Mouse (Mus musculus): ENCODE results near the gene Strada.
"Not testable (repeated sequence)": the region's sequence is repeated elsewhere in the genome, so short reads cannot be mapped to it uniquely, and the experiment has no call there.

Gene Strada

DNA sequence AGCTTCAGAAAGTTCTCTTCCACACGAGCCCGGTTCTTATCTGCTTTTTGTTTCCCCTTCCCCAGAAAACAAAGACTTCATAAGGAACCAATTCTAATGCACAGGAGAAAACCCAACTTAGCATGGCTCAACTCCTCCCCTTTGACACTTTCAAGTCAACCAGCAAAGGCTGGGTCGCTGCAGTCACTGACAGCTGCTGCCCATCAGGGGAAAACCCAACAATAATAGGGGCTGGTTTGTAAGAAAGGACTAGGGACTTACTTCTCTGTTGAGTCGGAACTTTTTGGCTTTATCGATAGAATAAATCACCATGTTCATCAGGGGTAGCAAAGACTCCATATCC, at the start of gene Strada:
Gene Strada, minus strand, starts transcription at position 46 of the 343 bp plus-strand sequence.
- no peak for ATAC-seq (ENCODE audit: insufficient number of reproducible peaks, low FRiP score, low TSS enrichment)

GRCm38 (mm10) chr11:106249326-106249725, 47.4 kb upstream of the Strada start:
- no peak for ATAC-seq (ENCODE audit: insufficient number of reproducible peaks, low FRiP score, low TSS enrichment)

DNA sequence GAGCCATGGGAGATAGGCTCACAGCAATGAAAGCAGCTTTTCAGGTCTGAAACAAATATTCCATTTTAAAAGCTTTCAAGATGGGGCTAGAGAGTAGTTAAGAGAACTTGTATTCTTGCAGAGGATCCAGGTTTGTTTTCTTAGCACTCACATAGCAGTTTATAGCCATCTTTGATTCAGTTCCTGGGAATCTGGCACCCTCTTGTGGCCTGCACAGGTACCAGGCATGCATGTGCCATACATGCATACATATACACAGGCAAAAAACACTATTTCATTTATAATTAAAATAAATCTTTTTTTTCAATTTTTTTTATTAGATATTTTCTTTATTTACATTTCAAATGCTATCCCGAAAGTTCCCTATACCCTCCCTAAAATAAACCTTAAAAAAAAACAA, 44.9 kb upstream of the Strada start:
- no peak for ATAC-seq (ENCODE audit: insufficient number of reproducible peaks, low FRiP score, low TSS enrichment)

GRCm38 (mm10) chr11:106233978-106234377, 32.0 kb upstream of the Strada start:
- not testable (repeated sequence) for ATAC-seq (ENCODE audit: insufficient number of reproducible peaks, low FRiP score, low TSS enrichment)

DNA sequence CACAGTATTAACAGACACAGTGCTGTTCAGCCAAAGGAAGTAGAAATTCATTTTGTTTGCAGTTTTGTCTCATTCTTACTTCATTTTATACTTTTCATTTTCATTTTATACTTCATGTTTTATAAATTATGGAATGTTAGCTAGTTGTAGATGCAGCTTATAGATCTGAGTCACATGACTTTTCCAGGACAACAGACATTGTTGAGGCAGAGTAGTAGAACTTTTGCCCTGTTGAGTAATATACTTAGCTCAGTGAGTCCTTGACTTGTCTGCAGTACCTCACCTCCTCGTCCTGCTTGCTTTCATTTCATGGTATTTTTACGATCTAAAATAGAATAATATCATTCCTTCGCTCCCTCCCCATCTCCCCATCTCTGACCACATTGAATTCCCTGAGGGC, 18.6 kb upstream of the Strada start:
- no peak for ATAC-seq (ENCODE audit: insufficient number of reproducible peaks, low FRiP score, low TSS enrichment)

DNA sequence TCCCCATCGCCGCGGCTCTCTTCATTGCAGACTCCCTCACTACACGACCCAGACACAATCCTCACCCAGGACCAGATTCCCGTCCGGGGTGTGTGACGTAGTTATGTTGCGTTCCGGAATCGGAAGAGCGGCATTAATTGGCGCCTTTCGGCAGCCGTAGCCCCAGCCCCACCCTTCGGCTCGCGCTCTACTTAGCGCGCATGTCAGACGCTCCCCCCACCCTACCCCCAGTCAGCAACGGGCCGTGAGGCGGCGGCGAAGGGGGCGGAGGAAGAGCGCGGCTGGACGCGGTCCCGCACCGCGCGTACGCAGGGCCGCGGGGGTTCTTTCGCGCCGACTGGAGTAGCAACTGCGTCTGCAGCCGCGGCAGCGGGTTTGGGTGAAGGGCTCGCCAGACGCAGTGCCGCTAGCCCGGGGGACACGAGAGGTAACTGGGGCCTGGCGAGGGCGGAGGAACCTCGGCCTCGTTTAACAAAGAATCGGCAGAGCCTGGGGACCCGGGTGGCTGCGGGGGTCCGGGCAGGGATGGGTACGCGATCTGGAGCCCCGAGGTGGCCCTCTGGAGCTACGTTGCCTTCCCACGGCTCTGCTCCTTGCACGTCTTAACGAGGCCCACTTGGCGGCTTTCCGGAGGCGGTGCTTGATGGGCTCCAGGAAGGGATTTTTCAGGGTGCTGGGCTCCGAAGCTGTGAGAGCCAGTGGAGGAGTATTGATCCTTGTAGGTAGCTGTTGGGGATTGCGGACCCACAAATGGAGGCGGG, 14.9 kb upstream of the Strada start, which contains the start of gene Ddx42:
Gene Ddx42, plus strand, starts transcription at position 197 of the 761 bp plus-strand sequence.
- ATAC-seq (ENCODE audit: insufficient number of reproducible peaks, low FRiP score, low TSS enrichment), result peak; percentile 85

- peak; percentile 96 for ATAC-seq (ENCODE audit: insufficient number of reproducible peaks, low FRiP score, low TSS enrichment)
These were observed 14.2 kb upstream of the Strada start, which contains the start of gene Ccdc47 for GRCm38 (mm10) chr11:106215927-106216729. Gene Ccdc47 (minus strand): TSS chr11:106216344.

DNA sequence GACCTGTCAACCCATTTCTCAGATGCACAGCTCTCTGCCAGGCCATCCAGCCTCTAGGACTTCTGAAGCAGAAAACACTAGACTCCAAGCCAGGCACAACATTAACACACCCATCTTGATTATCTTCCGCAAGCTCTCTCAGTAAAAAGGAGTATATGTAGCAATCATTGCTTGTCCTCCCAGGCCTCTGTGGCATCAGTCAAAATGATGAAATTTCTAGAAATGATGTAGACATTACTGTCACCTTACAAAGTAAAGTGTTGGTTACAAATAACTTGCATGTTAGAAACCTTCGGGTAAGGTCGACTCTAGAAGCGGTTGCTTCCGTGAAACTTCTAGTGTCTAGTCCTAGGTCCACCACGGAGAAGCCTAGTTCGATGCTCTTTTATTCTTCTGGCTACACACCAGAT, 13.5 kb upstream of the Strada start:
- ATAC-seq (ENCODE audit: insufficient number of reproducible peaks, low FRiP score, low TSS enrichment), result no peak

DNA sequence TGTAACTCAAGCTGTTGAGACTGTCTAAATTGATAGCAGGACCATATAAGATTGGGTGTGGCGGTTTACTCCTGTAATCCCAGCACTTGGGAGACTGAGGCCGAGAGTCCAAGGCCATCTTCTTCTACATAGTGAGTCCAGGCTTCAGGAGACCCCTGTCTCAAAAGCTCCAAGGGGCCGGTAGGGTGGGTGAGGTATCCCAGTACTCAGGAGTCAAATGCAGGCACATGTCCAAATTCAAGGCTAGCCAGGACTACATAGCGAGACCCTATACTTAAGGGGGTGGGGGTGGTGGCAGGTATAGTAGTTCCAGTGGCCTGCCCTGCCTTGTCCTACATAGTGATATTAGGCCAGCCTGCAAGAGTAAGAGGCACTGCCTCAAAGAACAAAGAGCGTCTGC, 12.9 kb upstream of the Strada start:
- ATAC-seq (ENCODE audit: insufficient number of reproducible peaks, low FRiP score, low TSS enrichment), result no peak

- no peak for ATAC-seq (ENCODE audit: insufficient number of reproducible peaks, low FRiP score, low TSS enrichment)
These were observed 10.8 kb upstream of the Strada start for GRCm38 (mm10) chr11:106212771-106213170.

DNA sequence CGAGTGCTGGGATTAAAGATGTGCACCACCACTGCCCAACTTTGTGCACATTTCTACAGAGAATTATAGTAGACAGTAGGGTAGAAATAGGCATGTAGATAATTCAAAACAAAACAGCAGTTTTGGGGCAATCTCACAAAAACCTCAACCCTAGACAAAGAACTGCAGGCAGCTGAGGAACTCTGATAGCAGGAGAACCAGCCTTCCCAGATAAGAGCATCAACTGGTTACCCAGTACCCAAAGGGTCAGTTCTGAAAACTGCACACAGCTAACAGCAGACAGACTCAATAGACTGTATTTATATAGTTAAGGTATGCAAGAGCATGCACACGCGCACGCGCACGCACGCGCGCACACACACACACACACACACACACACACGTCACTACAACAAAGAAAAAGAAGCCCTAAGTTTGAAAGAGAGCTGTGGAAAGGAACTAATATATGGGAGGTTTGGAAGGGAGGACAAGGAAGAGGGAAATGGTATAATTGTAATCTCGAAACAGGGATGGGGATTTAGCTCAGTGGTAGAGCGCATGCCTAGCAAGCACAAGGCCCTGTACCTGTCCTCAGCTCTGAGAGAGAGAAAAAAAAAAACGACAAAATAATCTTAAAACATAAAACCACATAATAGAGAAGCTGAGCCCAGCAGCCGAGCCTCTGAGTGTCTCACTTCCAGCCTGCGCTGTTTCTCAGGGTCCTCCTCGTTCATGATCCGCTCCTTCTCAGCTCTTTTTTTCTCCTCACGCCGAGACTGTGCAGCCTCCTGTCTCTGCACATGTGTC, 438 bp downstream of the Strada start:
- ATAC-seq (ENCODE audit: insufficient number of reproducible peaks, low FRiP score, low TSS enrichment), result no peak

DNA sequence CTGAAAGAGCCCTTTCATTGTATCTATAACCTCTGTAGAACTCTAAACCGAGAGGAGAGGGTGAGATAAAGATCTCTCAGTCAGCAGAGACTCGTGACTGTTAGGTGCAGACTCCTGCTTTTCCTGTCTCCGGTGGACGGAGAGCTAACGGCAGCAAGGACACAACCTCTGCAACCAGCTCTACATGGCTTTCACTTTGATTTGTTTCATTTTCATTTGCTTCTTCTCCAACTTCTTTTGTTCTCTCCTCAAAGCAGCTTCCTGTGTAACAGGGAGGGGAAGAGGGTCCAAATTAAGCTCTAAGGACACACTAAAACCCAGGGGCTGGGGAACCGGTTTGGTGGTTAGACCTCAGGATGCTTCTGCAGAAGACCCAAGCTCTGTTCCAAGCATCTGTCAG, 1.2 kb downstream of the Strada start:
- no peak for ATAC-seq (ENCODE audit: insufficient number of reproducible peaks, low FRiP score, low TSS enrichment)

DNA sequence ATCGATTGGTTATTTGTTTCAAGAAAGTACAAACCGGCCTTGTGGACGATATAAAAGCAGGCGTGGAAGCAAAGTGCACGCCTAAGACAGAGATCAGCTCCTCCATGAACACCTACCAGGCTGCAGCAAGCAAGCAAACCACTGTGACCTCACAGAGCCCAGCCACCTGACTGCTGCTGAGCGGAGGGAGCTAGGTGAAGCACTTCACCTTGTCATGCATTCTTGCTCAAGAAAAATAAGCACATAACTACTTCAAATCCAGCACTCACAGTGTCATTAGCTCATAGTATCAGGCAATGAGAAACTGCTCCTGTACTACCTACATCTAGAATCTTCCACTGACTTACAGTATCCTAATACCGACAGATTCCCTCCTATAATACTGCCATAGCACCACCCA, 2.0 kb downstream of the Strada start:
- ATAC-seq (ENCODE audit: insufficient number of reproducible peaks, low FRiP score, low TSS enrichment), result not testable (repeated sequence)

- ATAC-seq (ENCODE audit: insufficient number of reproducible peaks, low FRiP score, low TSS enrichment), result no peak
These were observed 3.7 kb downstream of the Strada start for GRCm38 (mm10) chr11:106198277-106198676.

DNA sequence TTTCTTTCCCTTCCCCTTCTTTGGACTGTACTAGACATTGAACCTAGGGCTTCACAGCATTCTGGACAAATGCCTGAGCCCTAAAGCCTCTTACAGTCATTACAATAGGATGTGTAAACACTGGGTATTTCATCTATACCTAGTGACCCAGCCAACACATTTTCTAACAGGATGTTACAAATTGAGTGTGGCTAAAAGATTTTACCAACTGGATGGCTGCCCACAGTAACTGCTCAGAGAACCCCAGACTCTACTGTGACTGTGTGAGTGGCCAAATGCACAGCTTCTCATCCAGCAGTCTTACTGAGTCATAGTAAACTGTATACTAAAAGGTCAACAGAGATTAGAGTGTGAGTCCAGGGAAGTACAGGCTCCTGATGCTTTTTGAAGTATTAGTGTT, 6.6 kb downstream of the Strada start:
- ATAC-seq (ENCODE audit: insufficient number of reproducible peaks, low FRiP score, low TSS enrichment), result no peak

- ATAC-seq (ENCODE audit: insufficient number of reproducible peaks, low FRiP score, low TSS enrichment), result no peak
These were observed 7.1 kb downstream of the Strada start for GRCm38 (mm10) chr11:106194891-106195290.

DNA sequence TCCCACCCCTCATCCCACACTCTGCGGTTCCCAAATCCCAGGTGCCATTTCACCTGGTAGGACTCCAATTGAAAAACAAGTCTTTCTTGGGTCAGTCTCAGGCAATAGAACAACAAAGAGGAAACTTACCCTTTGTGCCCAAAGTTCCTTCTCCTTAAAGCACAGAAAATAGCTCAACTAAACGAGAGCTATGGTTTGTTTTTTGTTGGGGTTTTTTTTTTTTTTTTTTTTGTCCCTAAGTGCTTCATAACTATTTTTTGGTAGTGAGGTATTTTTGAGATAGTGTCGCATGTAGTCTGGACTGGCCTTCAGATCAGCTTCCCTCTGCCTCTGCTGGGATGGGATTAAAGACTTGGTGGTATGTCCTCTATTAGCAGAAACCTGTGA, 7.8 kb downstream of the Strada start:
- no peak for ATAC-seq (ENCODE audit: insufficient number of reproducible peaks, low FRiP score, low TSS enrichment)

DNA sequence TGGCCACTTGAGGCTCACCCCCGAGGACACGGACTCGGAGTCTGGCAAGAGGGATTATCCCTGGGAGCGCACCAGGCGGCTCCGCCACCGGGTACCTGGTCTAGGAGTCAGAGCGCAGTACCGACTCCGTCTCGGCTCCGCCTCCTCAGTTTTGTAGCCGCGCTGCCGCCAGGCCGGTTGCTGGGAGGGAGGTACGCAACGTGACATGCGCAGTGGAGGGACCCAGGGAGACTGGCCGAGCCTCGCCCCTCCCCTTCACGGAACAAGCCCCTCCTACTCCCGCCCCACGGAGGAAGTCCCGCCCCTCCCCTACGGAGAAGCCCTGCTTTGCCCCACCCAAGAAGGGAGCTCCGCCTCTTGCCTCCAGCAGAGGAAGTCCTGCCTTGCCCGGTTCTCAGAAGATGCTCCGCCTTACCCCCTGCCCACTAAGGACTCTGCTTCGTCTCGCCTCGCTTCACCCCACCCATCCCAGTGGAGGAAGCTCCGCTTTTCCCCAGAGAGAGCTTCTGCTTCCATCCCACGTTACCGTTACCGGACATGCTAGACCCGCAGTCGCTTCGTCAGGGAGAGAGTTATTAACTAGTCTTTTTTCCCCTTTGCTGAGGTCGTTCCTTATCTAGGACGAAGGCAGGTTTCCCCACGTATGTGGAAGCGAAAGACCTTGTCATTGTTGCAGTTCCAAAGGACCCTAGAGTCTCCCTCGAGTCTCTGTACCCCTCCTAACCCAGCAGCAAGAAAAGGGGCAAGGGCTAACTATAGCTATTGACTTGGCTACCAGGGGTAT, 8.4 kb downstream of the Strada start:
- peak; percentile 95 for ATAC-seq (ENCODE audit: insufficient number of reproducible peaks, low FRiP score, low TSS enrichment)

DNA sequence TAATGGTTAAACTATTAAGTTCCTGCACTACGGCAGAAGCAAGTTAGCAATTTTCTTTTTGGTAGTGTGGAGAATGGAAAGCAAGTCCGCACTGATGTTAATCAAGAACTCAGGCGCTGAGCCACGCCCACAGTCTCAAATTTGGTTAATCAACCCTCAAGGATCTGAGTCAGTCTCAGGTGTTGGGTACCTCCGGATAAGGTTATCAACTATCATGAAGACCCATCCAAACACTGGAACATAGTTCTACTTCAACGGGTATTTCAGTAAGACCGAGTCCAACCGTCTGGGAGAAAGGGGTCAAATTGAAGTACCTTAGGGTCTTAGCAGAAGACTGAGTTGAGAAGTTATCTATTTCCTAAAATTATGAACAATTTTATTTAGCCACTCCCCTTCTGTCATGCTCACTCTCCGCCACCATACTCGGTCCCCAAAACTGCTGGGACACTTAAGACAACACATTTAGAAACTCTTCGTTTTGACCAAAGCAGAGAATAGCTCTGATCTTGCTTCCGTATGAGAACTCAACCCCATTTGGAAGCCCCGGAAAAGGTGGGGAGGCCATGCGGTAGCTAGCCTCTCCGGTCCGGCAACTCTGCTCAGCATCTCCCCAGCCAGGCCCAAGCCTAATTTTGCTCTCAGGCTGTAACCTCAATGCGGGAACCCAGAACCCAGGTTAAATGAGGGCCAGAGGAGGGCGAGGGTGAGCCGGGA, 9.2 kb downstream of the Strada start:
- no peak for ATAC-seq (ENCODE audit: insufficient number of reproducible peaks, low FRiP score, low TSS enrichment)

All from cerebellum, adult (tissue).